Mouse (Mus musculus) embryonic facial prominence, embryonic 13.5 days (tissue): Measurements from ENCODE around the gene Hist1h1c. TPM values are rescaled to one million over a fixed set of nuclear protein-coding genes. Genes with fewer than 3 reads are reported as not detected.
"Not testable (repeated sequence)": the region's sequence is repeated elsewhere in the genome, so short reads cannot be mapped to it uniquely, and the experiment has no call there.

Experiments used
- ATAC-seq: fragments of 200-750 bp; cut with Nextera tagmentation; 2 replicates; pipeline ENCODE4 v1.8.0; 2017; ENCODE audit warnings: low read depth; ENCODE audit not compliant: insufficient number of reproducible peaks, insufficient read depth, low FRiP score, low TSS enrichment
- H3K27ac ChIP-seq: fragments of 300-500 bp; sonication (generic); 2 replicates; pipeline ENCODE4 v1.5.1; 2015; ENCODE audit warnings: moderate library complexity, mild to moderate bottlenecking, inconsistent platforms
- H3K27me3 ChIP-seq: fragments of 300-500 bp; sonication (generic); 2 replicates; pipeline ENCODE4 v1.6.1; 2015; ENCODE audit warnings: mild to moderate bottlenecking, inconsistent platforms
- H3K36me3 ChIP-seq: fragments of 300-500 bp; sonication (generic); 2 replicates; pipeline ENCODE4 v1.6.1; 2015; ENCODE audit warnings: mild to moderate bottlenecking, inconsistent platforms
- H3K4me1 ChIP-seq: fragments of 300-500 bp; sonication (generic); 2 replicates; pipeline ENCODE4 v1.6.1; 2015; ENCODE audit warnings: inconsistent platforms
- H3K4me2 ChIP-seq: fragments of 300-500 bp; sonication (generic); 2 replicates; pipeline ENCODE4 v1.6.1; 2015; ENCODE audit warnings: moderate library complexity, mild to moderate bottlenecking, inconsistent platforms
- H3K4me3 ChIP-seq: fragments of 300-500 bp; sonication (generic); 2 replicates; pipeline ENCODE4 v1.5.1; 2015; ENCODE audit warnings: mild to moderate bottlenecking, inconsistent platforms
- H3K9ac ChIP-seq: fragments of 300-500 bp; sonication (generic); 2 replicates; pipeline ENCODE4 v1.6.1; 2015; ENCODE audit warnings: mild to moderate bottlenecking, inconsistent platforms
- H3K9me3 ChIP-seq: fragments of 300-500 bp; sonication (generic); 2 replicates; pipeline ENCODE4 v1.6.1; 2016; ENCODE audit warnings: inconsistent platforms
- WGBS: fragments of 180-500 bp; shearing (Covaris S2); methylation state at CpG from one replicate; pipeline ENCODE4 v1.1.7; 2015; ENCODE audit warnings: mixed read lengths; 5-methylcytosine and 5-hydroxymethylcytosine counted together
- polyA plus RNA-seq: library from polyadenylated mRNA; unstranded; fragments of >200 nt; fragmentation: Nextera tagmentation; extraction: Ambion mirVana; gene quantifications from 2 replicates; pipeline ENCODE4 v1.2.1, GENCODE M21; 2015

Gene Hist1h1c
- polyA plus RNA-seq, 1 experiment from 2014 or later, result 25.0 TPM

DNA sequence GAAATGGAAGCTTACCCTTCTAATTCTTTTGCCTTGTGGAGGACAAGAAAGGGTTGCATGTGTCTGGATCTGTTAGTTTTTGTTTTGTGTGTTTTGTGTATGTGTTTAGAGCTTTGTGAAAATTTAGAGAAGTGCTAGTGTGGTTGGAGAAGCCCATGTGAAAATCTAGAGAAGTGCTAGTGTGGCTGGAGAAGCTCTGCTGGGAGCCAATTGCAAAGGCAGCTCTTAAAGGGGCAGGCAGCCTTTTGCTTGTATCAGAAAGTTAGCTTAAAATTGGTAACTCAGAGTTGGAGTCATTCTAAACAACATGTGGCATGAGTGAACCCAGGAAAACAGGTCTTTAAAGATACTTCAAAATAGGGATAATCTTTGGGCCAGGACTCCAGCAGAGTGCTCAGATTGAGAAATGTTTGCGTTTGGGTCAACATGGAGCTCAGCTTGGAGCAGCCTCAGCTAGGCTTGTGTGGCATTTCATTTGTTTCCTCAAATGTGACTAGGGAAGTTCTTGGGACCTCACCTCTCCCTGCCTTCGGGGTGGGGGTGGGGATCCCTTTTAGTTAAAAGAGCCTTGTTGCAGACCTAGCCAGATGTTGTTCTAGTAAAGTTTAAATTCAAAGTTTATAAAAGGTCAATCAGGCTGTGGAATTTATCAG, 20.9 kb upstream of the Hist1h1c start:
- 16% methylated on average over 2 of the region's 2 CpGs for WGBS
- ATAC-seq, H3K9ac ChIP-seq, H3K27ac ChIP-seq, H3K4me1 ChIP-seq, H3K9me3 ChIP-seq, H3K36me3 ChIP-seq, H3K27me3 ChIP-seq, H3K4me2 ChIP-seq, H3K4me3 ChIP-seq: not testable (repeated sequence)

DNA sequence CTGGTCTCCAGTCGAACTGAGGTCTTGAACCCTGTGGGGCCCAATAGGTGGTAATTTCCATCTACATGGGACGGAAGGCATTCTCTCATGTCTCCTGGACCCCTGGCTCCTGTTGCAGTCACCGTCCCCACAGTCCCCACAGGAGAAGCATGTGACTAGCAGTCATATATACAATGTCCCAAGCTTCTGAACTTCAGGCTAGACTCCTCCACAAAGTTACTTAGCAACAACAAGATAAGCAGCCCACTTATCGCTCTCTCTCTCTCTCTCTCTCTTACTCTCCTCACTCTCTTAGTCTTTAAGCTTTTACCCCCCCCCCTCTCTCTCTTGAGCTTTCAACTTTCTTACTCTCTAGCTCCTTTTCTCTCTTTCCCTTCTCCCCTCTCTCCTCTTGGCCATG, 14.4 kb upstream of the Hist1h1c start:
- H3K27ac ChIP-seq, result no peak overlapping the region
- H3K36me3 ChIP-seq, result no peaks in the 10 kb centered on the region
- no peak for ATAC-seq
- no peaks in the 10 kb centered on the region for H3K9me3 ChIP-seq
- no peak overlapping the region for H3K9ac ChIP-seq
- H3K27me3 ChIP-seq, result no peaks in the 10 kb centered on the region
- H3K4me3 ChIP-seq, result no peak overlapping the region
- H3K4me1 ChIP-seq, result no peaks in the 10 kb centered on the region
- 92% methylated on average over 4 of the region's 4 CpGs for WGBS
- H3K4me2 ChIP-seq, result no peak overlapping the region

DNA sequence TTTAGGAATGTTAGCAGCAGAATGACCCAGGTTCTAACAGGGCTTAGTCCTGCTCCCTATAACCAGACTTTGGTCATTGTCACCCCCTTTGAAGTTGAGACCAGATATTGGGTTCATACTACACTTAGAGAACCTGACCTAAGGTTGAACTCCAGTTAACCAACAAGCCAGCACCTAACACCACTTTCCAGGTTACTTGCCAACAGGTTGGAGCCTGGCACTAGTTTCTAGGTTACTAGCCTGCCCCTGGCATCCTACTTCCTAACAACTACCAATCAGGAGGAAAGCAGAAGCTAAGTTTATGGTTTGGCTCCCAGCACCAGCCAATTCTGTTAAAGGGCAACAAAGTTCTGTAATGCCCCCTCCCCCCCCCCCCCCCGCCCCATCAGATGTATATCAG, 13.4 kb upstream of the Hist1h1c start:
- Histone ChIP-seq H3K4me3 (no peak overlapping the region), H3K4me1 (no peaks in the 10 kb centered on the region), H3K27ac (no peak overlapping the region), H3K36me3 (no peaks in the 10 kb centered on the region), H3K9ac (no peak overlapping the region), H3K9me3 (no peaks in the 10 kb centered on the region), H3K27me3 (no peaks in the 10 kb centered on the region), H3K4me2 (no peak overlapping the region)
- 40% methylated on average over 1 of the region's 1 CpGs for WGBS
- ATAC-seq, result no peak

- no peak for ATAC-seq
- no peaks in the 10 kb centered on the region for H3K36me3 ChIP-seq
- no peak overlapping the region for H3K27ac ChIP-seq
- no peak overlapping the region for H3K9ac ChIP-seq
- H3K4me2 ChIP-seq, result no peak overlapping the region
- no peaks in the 10 kb centered on the region for H3K4me1 ChIP-seq
- no peaks in the 10 kb centered on the region for H3K9me3 ChIP-seq
- WGBS, result 90% methylated on average over 18 of the region's 18 CpGs
- H3K27me3 ChIP-seq, result no peaks in the 10 kb centered on the region
- H3K4me3 ChIP-seq, result no peak overlapping the region
These were observed 10.0 kb upstream of the Hist1h1c start for GRCm38 (mm10) chr13:23728472-23729191.

DNA sequence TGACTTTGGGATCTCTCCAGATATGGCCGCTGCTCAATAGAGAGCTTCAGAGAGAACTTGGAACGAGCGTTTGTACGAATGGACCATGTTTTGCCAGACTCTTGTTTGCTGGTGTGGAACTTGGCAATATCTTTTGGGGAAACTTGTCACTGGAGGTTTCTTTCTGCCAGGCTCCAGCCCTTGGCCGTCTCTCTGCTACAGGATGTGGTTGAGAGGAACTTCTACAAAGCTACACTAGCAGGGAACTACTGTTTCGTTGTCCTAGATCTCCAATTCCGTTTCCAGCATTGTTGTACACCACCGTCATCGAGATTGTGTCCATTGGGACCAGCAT, 9.4 kb upstream of the Hist1h1c start:
- no peaks in the 10 kb centered on the region for H3K4me1 ChIP-seq
- 93% methylated on average over 9 of the region's 9 CpGs for WGBS
- no peak overlapping the region for H3K9ac ChIP-seq
- no peak overlapping the region for H3K4me2 ChIP-seq
- H3K4me3 ChIP-seq, result no peak overlapping the region
- no peaks in the 10 kb centered on the region for H3K27me3 ChIP-seq
- no peak for ATAC-seq
- no peaks in the 10 kb centered on the region for H3K9me3 ChIP-seq
- H3K27ac ChIP-seq, result no peak overlapping the region
- no peaks in the 10 kb centered on the region for H3K36me3 ChIP-seq

GRCm38 (mm10) chr13:23729706-23730105, 8.9 kb upstream of the Hist1h1c start:
- Histone ChIP-seq H3K4me3 (no peak overlapping the region), H3K9ac (no peak overlapping the region), H3K9me3 (no peaks in the 10 kb centered on the region), H3K4me2 (no peak overlapping the region), H3K27me3 (no peaks in the 10 kb centered on the region), H3K27ac (no peak overlapping the region), H3K36me3 (no peaks in the 10 kb centered on the region), H3K4me1 (no peaks in the 10 kb centered on the region)
- 94% methylated on average over 5 of the region's 5 CpGs for WGBS
- ATAC-seq, result no peak

GRCm38 (mm10) chr13:23730479-23730878, 8.1 kb upstream of the Hist1h1c start:
- Histone ChIP-seq H3K27me3 (no peaks in the 10 kb centered on the region), H3K4me3 (no peak overlapping the region), H3K9me3 (no peaks in the 10 kb centered on the region), H3K4me2 (no peak overlapping the region), H3K27ac (no peak overlapping the region), H3K9ac (no peak overlapping the region), H3K36me3 (no peaks in the 10 kb centered on the region), H3K4me1 (no peaks in the 10 kb centered on the region)
- 50% methylated on average over 8 of the region's 8 CpGs for WGBS
- no peak for ATAC-seq

- Histone ChIP-seq H3K4me3 (no peak overlapping the region), H3K9me3 (no peaks in the 10 kb centered on the region), H3K4me1 (no peaks in the 10 kb centered on the region), H3K36me3 (no peaks in the 10 kb centered on the region), H3K9ac (no peak overlapping the region), H3K4me2 (no peak overlapping the region), H3K27ac (no peak overlapping the region), H3K27me3 (no peaks in the 10 kb centered on the region)
- no peak for ATAC-seq
- WGBS, result 24% methylated on average over 8 of the region's 8 CpGs
These were observed 6.3 kb upstream of the Hist1h1c start for GRCm38 (mm10) chr13:23732156-23732804.

- Histone ChIP-seq H3K27ac (no peak overlapping the region), H3K4me2 (no peak overlapping the region), H3K36me3 (no peaks in the 10 kb centered on the region), H3K9ac (no peak overlapping the region), H3K9me3 (no peaks in the 10 kb centered on the region), H3K27me3 (no peaks in the 10 kb centered on the region), H3K4me1 (peaks cover 5% of the 10 kb centered on the region; the same call in 1 of the 2 replicates), H3K4me3 (no peak overlapping the region)
- ATAC-seq, result no peak
- WGBS, result 82% methylated on average over 5 of the region's 5 CpGs
These were observed 1.5 kb upstream of the Hist1h1c start for GRCm38 (mm10) chr13:23737091-23737490.

GRCm38 (mm10) chr13:23738041-23738440, 567 bp upstream of the Hist1h1c start:
- Histone ChIP-seq H3K27ac (peak overlapping the region; percentile 99), H3K4me2 (peak overlapping the region; percentile 97), H3K4me3 (peak overlapping the region; percentile 65), H3K9ac (peak overlapping the region; percentile 89), H3K4me1 (peaks cover 5% of the 10 kb centered on the region; the same call in 1 of the 2 replicates), H3K9me3 (no peaks in the 10 kb centered on the region), H3K36me3 (no peaks in the 10 kb centered on the region), H3K27me3 (no peaks in the 10 kb centered on the region)
- ATAC-seq, result no peak
- 20% methylated on average over 4 of the region's 4 CpGs for WGBS

DNA sequence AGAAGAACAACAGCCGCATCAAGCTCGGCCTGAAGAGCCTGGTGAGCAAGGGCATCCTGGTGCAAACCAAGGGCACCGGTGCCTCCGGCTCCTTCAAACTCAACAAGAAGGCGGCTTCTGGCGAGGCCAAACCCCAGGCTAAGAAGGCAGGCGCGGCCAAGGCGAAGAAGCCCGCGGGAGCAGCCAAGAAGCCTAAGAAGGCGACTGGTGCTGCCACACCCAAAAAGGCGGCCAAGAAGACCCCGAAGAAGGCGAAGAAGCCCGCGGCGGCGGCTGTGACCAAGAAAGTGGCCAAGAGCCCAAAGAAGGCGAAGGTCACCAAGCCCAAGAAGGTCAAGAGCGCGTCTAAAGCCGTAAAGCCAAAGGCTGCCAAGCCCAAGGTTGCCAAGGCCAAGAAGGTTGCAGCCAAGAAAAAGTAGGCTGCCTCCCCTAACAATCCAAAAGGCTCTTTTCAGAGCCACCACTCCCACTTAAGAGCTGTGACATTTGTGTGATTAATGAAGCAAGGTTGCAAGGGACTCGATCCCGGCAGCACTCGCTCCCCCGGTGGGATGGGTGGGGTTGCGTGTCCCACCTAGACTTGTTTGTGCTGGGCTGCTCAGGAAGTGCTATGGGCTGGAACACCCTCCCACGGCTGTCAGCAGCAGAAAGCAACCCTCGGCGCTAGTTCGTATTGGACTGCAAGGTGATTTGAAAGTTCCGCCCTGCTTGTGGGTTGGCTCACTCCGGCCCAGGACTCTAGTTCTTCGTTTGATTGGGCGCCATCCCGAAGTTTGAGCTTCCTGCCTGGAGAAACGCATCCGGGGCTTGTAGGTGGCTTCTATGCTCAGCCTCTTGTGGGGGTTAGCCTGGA, 687 bp downstream of the Hist1h1c start:
- peak overlapping the region; percentile 89 for H3K9ac ChIP-seq
- no peaks in the 10 kb centered on the region for H3K36me3 ChIP-seq
- WGBS, result under 1% methylated on average over 39 of the region's 39 CpGs
- H3K4me2 ChIP-seq, result peak overlapping the region; percentile 97
- no peaks in the 10 kb centered on the region for H3K9me3 ChIP-seq
- H3K4me3 ChIP-seq, result peak overlapping the region; percentile 65
- H3K27me3 ChIP-seq, result no peaks in the 10 kb centered on the region
- ATAC-seq, result peak; percentile 84
- peaks cover 13% of the 10 kb centered on the region for H3K4me1 ChIP-seq
- peak overlapping the region; percentile 99 for H3K27ac ChIP-seq
